Mouse (Mus musculus) lung, adult 2 months (tissue): ENCODE data around the gene Tubb4b. TPM values are rescaled to one million over a fixed set of nuclear protein-coding genes. Genes with fewer than 3 reads are reported as not detected.
"Not testable (repeated sequence)": the region's sequence is repeated elsewhere in the genome, so short reads cannot be mapped to it uniquely, and the experiment has no call there.

Experiments used
- DNase-seq: peaks from one replicate; pipeline ENCODE4 v3.0.0; 2022
- H3K4me1 ChIP-seq: fragments of 200-500 bp; 2 replicates; pipeline ENCODE4 v1.6.1; 2011; ENCODE audit warnings: low read length; ENCODE audit not compliant: control insufficient read depth, insufficient read depth
- H3K4me3 ChIP-seq: fragments of 200-500 bp; replicated peaks from 2 replicates; pipeline ENCODE3; 2011; ENCODE audit warnings: low read depth, mild to moderate bottlenecking, control low read depth, low read length; ENCODE audit errors: extremely low read depth
- CTCF ChIP-seq: fragments of 200-500 bp; IDR thresholded peaks from 2 replicates; pipeline ENCODE4 v1.5.1; 2011; ENCODE audit warnings: mild to moderate bottlenecking, low read length, control low read depth; ENCODE audit not compliant: insufficient read depth
- POLR2A ChIP-seq: fragments of 200-500 bp; IDR thresholded peaks from 2 replicates; pipeline ENCODE4 v1.6.1; 2011; ENCODE audit warnings: low read depth, mild to moderate bottlenecking, control low read depth, low read length, borderline replicate concordance; ENCODE audit errors: extremely low read depth
- WGBS: fragments of 180-500 bp; shearing (Covaris S2); methylation state at CpG from one replicate; pipeline ENCODE4 v1.1.7; 2018; 5-methylcytosine and 5-hydroxymethylcytosine counted together
- polyA plus RNA-seq: library from polyadenylated mRNA; depleted of rRNA; stranded (reverse); fragments of >200 nt; gene quantifications from 2 replicates; pipeline ENCODE4 v1.2.3, GENCODE M21; 2012

Gene Tubb4b
- polyA plus RNA-seq, 1 experiment, result 623 TPM

- TF ChIP-seq CTCF (no peak), POLR2A (no peak)
- no peak for DNase-seq
- Histone ChIP-seq H3K4me3 (peak overlapping the region; percentile 66), H3K4me1 (peaks cover 10% of the 10 kb centered on the region)
- WGBS, result 38% methylated on average over 12 of the region's 12 CpGs
Measured at GRCm38 (mm10) chr2:25263623-25264285, 39.3 kb upstream of the Tubb4b start.

GRCm38 (mm10) chr2:25262795-25263622, 38.5 kb upstream of the Tubb4b start:
- DNase-seq, result no peak
- Histone ChIP-seq H3K4me3 (peak overlapping the region; percentile 66), H3K4me1 (peaks cover 10% of the 10 kb centered on the region)
- 1% methylated on average over 81 of the region's 82 CpGs for WGBS
- TF ChIP-seq CTCF, result no peak
- no peak for TF ChIP-seq POLR2A

DNA sequence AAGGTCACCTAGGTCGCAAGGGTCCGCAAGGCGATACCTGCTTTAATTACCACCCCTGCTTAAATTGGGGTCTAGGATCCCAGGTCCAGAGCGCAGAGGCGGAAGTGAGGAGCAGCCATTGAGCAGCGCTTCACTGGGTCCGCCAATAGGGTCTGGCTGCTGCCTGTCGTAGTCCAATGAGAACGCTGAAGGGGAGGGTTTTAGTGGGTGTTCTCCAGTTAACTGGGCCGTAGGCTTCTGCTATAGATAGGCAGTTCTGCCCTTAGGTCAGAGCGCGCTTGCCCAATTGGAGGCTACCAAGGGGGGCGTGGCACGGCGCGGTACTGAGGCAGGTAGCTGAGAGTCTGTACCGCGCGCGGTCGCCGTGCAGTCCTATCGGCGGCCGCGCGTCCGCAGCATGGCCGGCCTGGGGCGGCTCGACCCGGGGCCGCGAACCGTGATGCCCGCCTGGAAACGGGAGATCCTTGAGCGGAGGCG, 37.8 kb upstream of the Tubb4b start, which contains the start of gene Tprn:
Gene Tprn (plus strand): TSS at position 328 of the 477 bp plus-strand sequence.
- TF ChIP-seq CTCF (no peak), POLR2A (peak; percentile 28; the same call in 1 of the 2 replicates)
- under 1% methylated on average over 39 of the region's 39 CpGs for WGBS

DNA sequence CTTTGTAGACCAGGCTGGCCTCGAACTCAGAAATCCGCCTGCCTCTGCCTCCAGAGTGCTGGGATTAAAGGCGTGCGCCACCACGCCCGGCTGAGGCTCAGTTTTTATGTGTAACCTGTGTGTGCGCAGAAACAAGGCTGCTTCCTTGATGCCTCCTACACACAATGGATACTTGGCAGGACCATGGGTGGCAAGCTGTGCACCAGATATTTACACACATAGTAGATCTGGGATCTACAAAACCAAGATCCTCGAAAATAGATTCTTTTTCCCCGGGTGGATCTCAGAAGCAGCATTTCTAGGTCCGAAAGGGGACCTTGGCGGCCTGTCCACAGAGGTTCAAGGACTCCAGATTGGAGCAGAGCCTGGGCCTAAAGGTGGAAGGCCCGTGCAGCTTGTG, 37.4 kb upstream of the Tubb4b start:
- DNase-seq, result no peak
- Histone ChIP-seq H3K4me1 (peaks cover 10% of the 10 kb centered on the region), H3K4me3 (peak overlapping the region; percentile 55)
- 45% methylated on average over 12 of the region's 12 CpGs for WGBS
- TF ChIP-seq POLR2A (no peak), CTCF (no peak)

More for the DNA sequence above, 37.8 kb upstream of the Tubb4b start, which contains the start of gene Tprn:
- Histone ChIP-seq H3K4me3 (peak within 1 kb of the TSS; percentile 66), H3K4me1 (peaks cover 10% of the 10 kb centered on the region)
- peak; percentile 89 for DNase-seq

- 61% methylated on average over 2 of the region's 2 CpGs for WGBS
Measured at GRCm38 (mm10) chr2:25258887-25259286, 34.4 kb upstream of the Tubb4b start.

GRCm38 (mm10) chr2:25257250-25257649, 32.7 kb upstream of the Tubb4b start:
- H3K4me1 ChIP-seq, DNase-seq, H3K4me3 ChIP-seq: not testable (repeated sequence)
- WGBS, result 80% methylated on average over 5 of the region's 5 CpGs

More at GRCm38 (mm10) chr2:25258887-25259286, 34.4 kb upstream of the Tubb4b start:
- TF ChIP-seq POLR2A (no peak), CTCF (peak; percentile 30)
- Histone ChIP-seq H3K4me3 (no peak overlapping the region), H3K4me1 (peaks cover 14% of the 10 kb centered on the region)
- DNase-seq, result no peak

DNA sequence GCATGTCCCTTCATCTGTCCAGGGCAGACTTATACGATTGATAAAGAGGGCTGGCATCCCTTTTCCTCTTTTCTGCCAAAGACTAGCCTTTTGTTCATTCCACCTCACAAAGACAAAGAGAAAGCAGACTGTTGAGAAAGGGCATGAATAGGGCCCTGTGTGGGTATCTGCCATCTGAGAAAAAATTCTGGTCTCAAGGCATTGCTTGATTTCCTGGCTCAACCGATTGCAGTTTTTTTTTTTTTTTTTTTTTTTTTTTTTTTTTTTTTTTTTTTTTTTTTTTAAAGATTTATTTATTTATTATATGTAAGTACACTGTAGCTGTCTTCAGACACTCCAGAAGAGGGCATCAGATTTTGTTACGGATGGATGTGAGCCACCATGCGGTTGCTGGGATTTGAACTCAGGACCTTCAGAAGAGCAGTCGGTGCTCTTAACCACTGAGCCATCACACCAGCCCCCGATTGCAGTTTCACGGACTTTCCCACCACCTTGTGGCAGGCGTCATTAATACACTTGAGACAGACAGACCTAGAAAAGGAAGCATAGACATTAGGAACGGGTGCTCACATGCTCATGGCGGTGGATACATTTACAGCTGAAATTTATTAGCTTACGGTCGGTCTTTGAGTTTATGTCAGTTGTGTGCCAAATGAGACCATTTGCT, 32.1 kb upstream of the Tubb4b start:
- DNase-seq, H3K4me1 ChIP-seq: not testable (repeated sequence)
- peak overlapping the region; percentile 93 for H3K4me3 ChIP-seq
- WGBS, result 39% methylated on average over 12 of the region's 12 CpGs
- TF ChIP-seq CTCF, result peak; percentile 25; the same call in 1 of the 2 replicates

GRCm38 (mm10) chr2:25255284-25255779, 30.8 kb upstream of the Tubb4b start, which contains the start of gene Tmem203:
Tmem203 (plus strand) TSS chr2:25255439.
- WGBS, result under 1% methylated on average over 39 of the region's 39 CpGs
- peak; percentile 89 for DNase-seq
- Histone ChIP-seq H3K4me1 (peaks cover 9% of the 10 kb centered on the region; the same call in 1 of the 2 replicates), H3K4me3 (peak within 1 kb of the TSS; percentile 93)
- TF ChIP-seq CTCF, result no peak
- peak; percentile 84 for TF ChIP-seq POLR2A

- TF ChIP-seq POLR2A, result no peak
- TF ChIP-seq CTCF, result peak; percentile 54
- 75% methylated on average over 1 of the region's 1 CpGs for WGBS
- Histone ChIP-seq H3K4me3 (no peak overlapping the region), H3K4me1 (peaks cover 9% of the 10 kb centered on the region; the same call in 1 of the 2 replicates)
- no peak for DNase-seq
Measured at GRCm38 (mm10) chr2:25252331-25252730, 27.8 kb upstream of the Tubb4b start.
